Mouse (Mus musculus): ENCODE results near the gene Mrrf.

The Mrrf gene

GRCm38 (mm10) chr2:36230967-36231366 lies 94.8 kb downstream of the Mrrf start:
- DNase-seq (ENCODE audit: low read depth, low spot score) = no peak

DNA sequence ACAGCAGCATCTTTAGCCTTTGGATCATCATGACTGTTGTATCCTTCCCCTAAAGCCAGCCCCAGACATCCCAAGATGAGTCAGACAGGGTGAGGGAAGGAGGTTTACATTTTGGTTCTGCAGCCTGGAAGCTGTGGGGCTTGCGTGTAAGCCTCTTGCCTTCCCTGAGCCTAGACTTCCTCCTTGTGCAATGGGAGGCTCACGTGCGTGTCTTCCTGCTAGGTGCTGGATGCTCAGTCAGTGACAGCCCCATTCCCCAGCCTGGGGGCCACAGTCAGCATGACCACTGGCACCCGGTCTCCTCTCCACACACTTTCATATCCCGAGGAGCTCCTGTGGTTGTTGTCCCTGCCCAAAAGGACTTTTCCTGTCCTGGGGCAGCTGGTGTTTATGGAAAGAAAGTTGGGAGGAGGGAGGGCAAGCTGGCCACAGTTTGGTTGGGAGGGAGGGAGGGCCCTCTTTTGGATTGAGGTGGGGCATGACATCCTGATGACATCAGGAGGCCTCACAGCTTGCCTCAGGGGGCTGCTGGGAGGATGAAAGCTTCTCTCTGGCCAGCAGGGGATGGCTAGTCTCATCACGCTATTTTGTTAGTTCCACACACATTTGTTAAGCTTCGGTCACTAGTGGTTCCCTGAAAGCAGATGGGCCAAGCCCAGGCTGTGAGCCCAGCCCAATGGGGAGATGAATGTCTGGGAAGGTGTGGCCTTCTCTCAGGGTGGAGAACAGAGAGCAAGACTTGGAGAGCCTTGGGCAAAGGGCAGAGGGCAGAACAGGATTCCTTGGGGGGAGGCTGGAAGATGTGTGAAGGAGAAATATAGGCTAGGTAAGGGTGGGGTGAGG lies 98.6 kb downstream of the Mrrf start:
- DNase-seq (ENCODE audit: low read depth, low spot score) = no peak

DNA sequence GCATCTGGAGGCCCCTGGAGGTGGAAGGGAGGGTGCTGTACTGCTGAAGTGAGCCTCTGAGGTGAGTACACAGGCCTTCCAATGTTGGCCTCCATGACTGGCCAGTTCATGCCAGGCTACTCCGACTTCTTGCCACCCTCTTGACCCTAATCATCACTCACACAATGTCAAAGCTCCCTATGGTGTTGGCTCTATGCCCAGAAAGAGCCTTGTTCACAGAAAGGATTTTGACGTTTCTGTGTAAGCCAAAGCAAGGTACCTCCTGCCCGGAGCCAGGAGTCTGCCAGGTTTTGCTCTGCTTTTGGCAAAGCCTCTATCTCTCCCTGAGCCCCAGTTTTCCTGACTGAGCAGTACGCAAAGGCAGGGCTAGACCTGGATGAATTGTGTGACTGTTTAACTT lies 99.7 kb downstream of the Mrrf start:
- no peak for DNase-seq (ENCODE audit: low read depth, low spot score)

DNA sequence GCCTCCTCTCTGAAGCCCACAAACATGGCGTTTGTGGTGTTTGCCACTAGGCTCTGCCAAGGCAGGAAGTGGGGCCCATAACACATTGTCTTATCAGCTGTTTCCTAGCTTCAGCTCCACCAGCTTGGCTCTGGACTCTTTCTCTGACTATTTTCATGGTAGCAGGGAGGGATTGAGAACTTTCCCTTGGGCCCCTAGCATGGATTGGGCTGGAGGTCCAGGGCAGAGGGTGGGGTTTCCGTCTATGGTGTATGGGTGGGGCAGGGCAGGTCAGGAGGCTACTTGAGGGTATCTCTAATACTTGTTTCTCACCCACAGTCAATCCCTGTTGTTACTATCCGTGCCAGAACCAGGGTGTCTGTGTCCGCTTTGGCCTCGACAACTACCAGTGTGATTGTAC lies 100.7 kb downstream of the Mrrf start:
- DNase-seq (ENCODE audit: low read depth, low spot score) = no peak

DNA sequence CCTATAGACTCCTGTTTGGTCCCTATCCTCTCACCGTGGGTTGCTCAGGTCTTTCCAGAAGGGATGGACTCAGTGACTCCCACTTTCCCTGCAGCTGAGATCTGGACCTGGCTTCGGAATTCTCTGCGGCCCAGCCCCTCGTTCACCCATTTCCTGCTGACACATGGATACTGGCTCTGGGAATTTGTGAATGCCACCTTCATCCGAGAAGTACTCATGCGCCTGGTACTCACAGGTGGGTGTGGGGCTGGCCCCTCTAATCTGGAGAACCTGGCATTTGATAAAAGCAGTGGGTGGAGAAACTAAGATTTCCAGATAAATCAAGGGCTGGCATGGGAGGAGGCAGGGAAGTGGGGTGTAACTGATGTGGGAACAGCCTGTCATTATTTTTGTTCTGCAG lies 101.4 kb downstream of the Mrrf start:
- no peak for DNase-seq (ENCODE audit: low read depth, low spot score)

GRCm38 (mm10) chr2:36238467-36238866 lies 102.3 kb downstream of the Mrrf start:
- DNase-seq (ENCODE audit: low read depth, low spot score) = no peak

DNA sequence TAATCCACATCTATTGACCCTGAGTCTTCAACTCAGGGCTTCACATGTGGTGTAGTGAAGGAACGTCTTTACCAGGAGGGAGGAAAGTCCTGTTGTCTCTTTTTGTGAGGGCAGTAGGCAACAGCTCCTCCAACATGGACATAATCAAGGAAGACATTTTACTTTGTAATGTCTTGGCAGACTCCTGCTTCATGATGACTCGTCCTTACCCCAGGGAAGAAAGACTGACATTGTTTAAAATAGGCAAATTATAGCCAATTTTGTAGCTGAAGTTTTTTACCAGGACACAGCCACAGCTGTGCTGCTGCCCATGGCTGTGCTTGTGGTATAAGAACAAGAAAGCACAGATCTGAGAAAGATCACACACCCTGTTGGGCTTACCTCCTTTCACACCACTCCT lies 102.8 kb downstream of the Mrrf start:
- DNase-seq (ENCODE audit: low read depth, low spot score) = no peak

All from CD4-positive, CD25-positive, alpha-beta regulatory T cell, adult 2 months (primary cell).